Mouse (Mus musculus): ENCODE results near the gene Zscan21.

- TF ChIP-seq CTCF (IDR thresholded peaks at IDR 0.05; ENCODE audit: low read depth): no peak
- no peak for TF ChIP-seq EP300 (IDR thresholded peaks at IDR 0.05; ENCODE audit: low read depth)
Measured at GRCm38 (mm10) chr5:138089108-138089551, 27.6 kb upstream of the Zscan21 start.
